Mouse (Mus musculus) limb, embryonic 11.5 days (tissue): ENCODE measurements at regions not wholly inside any gene's neighbourhood (a gene's known extent, or its start where the extent isn't known, plus 50 kb on each side); places are given as distances from the start of the nearest gene placed in this dataset.
A peak's percentile ranks its signal among the peaks of the same experiment; 100 is the strongest.

Experiments
- ATAC-seq: fragments of 200-750 bp; cut with Nextera tagmentation; 2 replicates; pipeline ENCODE4 v1.8.0; 2017; ENCODE audit warnings: low read depth; ENCODE audit not compliant: insufficient number of reproducible peaks, low FRiP score, low TSS enrichment
- DNase-seq: peaks from one replicate; pipeline ENCODE4 v3.0.0-alpha.2; 2015; ENCODE audit warnings: low spot score
- H3K27ac ChIP-seq: fragments of 300-500 bp; sonication (generic); replicated peaks from 2 replicates; pipeline ENCODE4 v1.5.1; 2014; ENCODE audit warnings: low read depth, mild to moderate bottlenecking, low read length
- H3K27me3 ChIP-seq: fragments of 300-500 bp; sonication (generic); 2 replicates; pipeline ENCODE4 v1.6.1; 2014; ENCODE audit warnings: mild to moderate bottlenecking, low read length, mixed read lengths; ENCODE audit not compliant: control insufficient read depth, insufficient read depth
- H3K36me3 ChIP-seq: fragments of 300-500 bp; sonication (generic); 2 replicates; pipeline ENCODE4 v1.6.1; 2014; ENCODE audit warnings: mild to moderate bottlenecking, low read length, moderate library complexity, mixed read lengths; ENCODE audit not compliant: control insufficient read depth, insufficient read depth
- H3K4me1 ChIP-seq: fragments of 300-500 bp; sonication (generic); 2 replicates; pipeline ENCODE4 v1.6.1; 2014; ENCODE audit warnings: low read length, mixed read lengths; ENCODE audit not compliant: control insufficient read depth, insufficient read depth
- H3K4me2 ChIP-seq: fragments of 300-500 bp; sonication (generic); 2 replicates; pipeline ENCODE4 v1.6.1; 2014; ENCODE audit warnings: low read depth, mild to moderate bottlenecking, moderate library complexity; ENCODE audit not compliant: severe bottlenecking
- H3K4me3 ChIP-seq: fragments of 300-500 bp; sonication (generic); 2 replicates; pipeline ENCODE4 v1.5.1; 2014; ENCODE audit warnings: low read depth, low read length
- H3K9ac ChIP-seq: fragments of 300-500 bp; sonication (generic); 2 replicates; pipeline ENCODE4 v1.6.1; 2014; ENCODE audit warnings: mild to moderate bottlenecking, low read length
- H3K9me3 ChIP-seq: fragments of 300-500 bp; sonication (generic); 2 replicates; pipeline ENCODE4 v1.6.1; 2016; ENCODE audit warnings: low read length; ENCODE audit not compliant: control insufficient read depth
- WGBS: fragments of 180-500 bp; shearing (Covaris S2); extraction: QIAGEN DNeasy Blood & Tissue Kit; methylation state at CpG from one replicate; pipeline ENCODE4 v1.1.7; 2014; 5-methylcytosine and 5-hydroxymethylcytosine counted together

DNA sequence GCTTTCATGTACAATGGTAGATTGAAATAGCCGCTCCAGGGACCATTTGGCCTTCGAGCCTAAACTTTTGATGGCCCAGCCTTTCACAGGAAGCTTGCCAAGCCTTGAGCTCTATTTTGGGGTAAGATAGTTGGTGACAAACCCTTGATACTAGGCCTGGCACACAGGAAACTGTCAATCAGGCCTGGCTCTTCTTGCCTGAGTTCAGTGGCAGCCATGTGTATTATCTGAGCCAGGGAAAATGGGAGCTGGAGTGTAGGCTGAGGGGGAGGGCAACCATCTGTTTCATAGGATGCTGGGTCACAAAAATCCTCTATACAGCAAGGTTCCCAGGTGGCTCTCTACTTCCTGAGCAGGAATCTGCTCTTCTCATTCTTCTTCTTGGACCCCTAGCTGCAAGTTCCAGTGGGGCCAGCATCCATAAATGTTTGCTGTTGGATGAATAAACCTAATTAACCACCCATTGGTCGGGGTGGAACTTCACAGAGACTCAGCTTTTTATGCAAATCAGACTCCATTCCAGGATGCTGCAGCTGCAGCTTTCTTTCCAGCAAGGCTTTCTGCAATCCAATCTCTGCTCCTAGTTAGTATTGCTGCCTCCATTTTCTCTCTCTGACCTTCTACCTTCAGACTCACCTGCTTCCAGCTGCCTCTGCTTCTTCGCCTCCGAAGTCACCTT lies 117.1 kb upstream of the Smim23 start:
- no peaks in the 10 kb centered on the region for H3K9me3 ChIP-seq
- no peak overlapping the region for H3K4me3 ChIP-seq
- WGBS: 77% methylated on average over 5 of the region's 5 CpGs
- H3K9ac ChIP-seq: no peak overlapping the region
- peaks cover 2% of the 10 kb centered on the region; the same call in 1 of the 2 replicates for H3K4me1 ChIP-seq
- H3K27ac ChIP-seq: no peak overlapping the region
- no peak overlapping the region for H3K4me2 ChIP-seq
- H3K27me3 ChIP-seq: peaks cover 3% of the 10 kb centered on the region; the same call in 1 of the 2 replicates
- no peaks in the 10 kb centered on the region for H3K36me3 ChIP-seq
- ATAC-seq (no peak), DNase-seq (no peak)

- Histone ChIP-seq H3K4me1 (peaks cover 2% of the 10 kb centered on the region; the same call in 1 of the 2 replicates), H3K27me3 (peaks cover 6% of the 10 kb centered on the region; the same call in 1 of the 2 replicates), H3K9ac (no peak overlapping the region), H3K9me3 (no peaks in the 10 kb centered on the region), H3K4me2 (no peak overlapping the region), H3K27ac (no peak overlapping the region), H3K36me3 (no peaks in the 10 kb centered on the region), H3K4me3 (no peak overlapping the region)
- DNase-seq (no peak), ATAC-seq (no peak)
- WGBS: 74% methylated on average over 1 of the region's 1 CpGs
Observed at GRCm38 (mm10) chr11:32939102-32939501, 114.7 kb upstream of the Smim23 start.

DNA sequence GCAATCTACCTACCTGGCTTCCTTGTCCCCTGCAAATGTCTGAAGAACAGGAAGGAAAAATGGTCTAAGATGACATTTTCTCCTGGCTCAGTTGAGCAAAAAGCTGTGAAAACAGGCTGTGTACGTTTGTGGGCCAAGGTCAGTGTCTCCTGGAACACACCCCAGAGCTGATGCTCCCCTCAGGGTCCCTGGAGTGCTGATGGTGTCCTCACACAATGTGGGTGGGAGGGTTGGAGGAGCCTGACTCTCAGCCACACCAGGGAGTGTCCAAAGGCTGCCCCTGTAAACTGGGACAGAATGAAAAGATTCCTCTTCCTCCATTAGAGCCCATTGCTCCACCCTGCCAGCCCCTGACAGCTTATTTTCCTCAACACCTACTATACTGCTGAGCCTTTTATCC lies 112.8 kb upstream of the Smim23 start:
- 58% methylated on average over 1 of the region's 1 CpGs for WGBS

GRCm38 (mm10) chr11:32931928-32932327 lies 107.5 kb upstream of the Smim23 start:
- no peak overlapping the region for H3K4me2 ChIP-seq
- H3K4me1 ChIP-seq: peaks cover 11% of the 10 kb centered on the region; the same call in 1 of the 2 replicates
- H3K4me3 ChIP-seq: no peak overlapping the region
- 0 out of 2 replicates have a peak, but pooled peaks cover 3% of the 10 kb centered on the region for H3K27me3 ChIP-seq
- WGBS: 9% methylated on average over 9 of the region's 9 CpGs
- H3K27ac ChIP-seq: no peak overlapping the region
- H3K9ac ChIP-seq: no peak overlapping the region
- H3K9me3 ChIP-seq: no peaks in the 10 kb centered on the region
- ATAC-seq (no peak), DNase-seq (peak; percentile 44)
- no peaks in the 10 kb centered on the region for H3K36me3 ChIP-seq

More for the DNA sequence above, 112.8 kb upstream of the Smim23 start:
- H3K9ac ChIP-seq: no peak overlapping the region
- no peak for DNase-seq
- H3K27me3 ChIP-seq: peaks cover 6% of the 10 kb centered on the region; the same call in 1 of the 2 replicates
- H3K36me3 ChIP-seq: no peaks in the 10 kb centered on the region
- no peaks in the 10 kb centered on the region for H3K9me3 ChIP-seq
- no peak overlapping the region for H3K27ac ChIP-seq
- no peak for ATAC-seq
- no peak overlapping the region for H3K4me2 ChIP-seq
- H3K4me1 ChIP-seq: peaks cover 2% of the 10 kb centered on the region; the same call in 1 of the 2 replicates
- no peak overlapping the region for H3K4me3 ChIP-seq

GRCm38 (mm10) chr11:32931018-32931417 lies 106.6 kb upstream of the Smim23 start:
- ATAC-seq: peak; percentile 65; the same call in 1 of the 2 replicates
- 3% methylated on average over 14 of the region's 14 CpGs for WGBS

GRCm38 (mm10) chr11:32928837-32929236 lies 104.4 kb upstream of the Smim23 start:
- no peak for DNase-seq
- Histone ChIP-seq H3K4me1 (peaks cover 25% of the 10 kb centered on the region), H3K27me3 (no peaks in the 10 kb centered on the region), H3K27ac (no peak overlapping the region), H3K9ac (no peak overlapping the region), H3K4me2 (no peak overlapping the region), H3K36me3 (no peaks in the 10 kb centered on the region), H3K4me3 (no peak overlapping the region), H3K9me3 (no peaks in the 10 kb centered on the region)
- 79% methylated on average over 2 of the region's 2 CpGs for WGBS
- no peak for ATAC-seq

More at GRCm38 (mm10) chr11:32931018-32931417, 106.6 kb upstream of the Smim23 start:
- peak overlapping the region; percentile 26 for H3K4me2 ChIP-seq
- no peak overlapping the region for H3K4me3 ChIP-seq
- H3K27ac ChIP-seq: no peak overlapping the region
- H3K27me3 ChIP-seq: 0 out of 2 replicates have a peak, but pooled peaks cover 3% of the 10 kb centered on the region
- no peaks in the 10 kb centered on the region for H3K36me3 ChIP-seq
- DNase-seq: peak; percentile 68
- no peaks in the 10 kb centered on the region for H3K9me3 ChIP-seq
- 0 out of 2 replicates have a peak overlapping the region, but pooled peaks have one; percentile 18 for H3K9ac ChIP-seq
- H3K4me1 ChIP-seq: peaks cover 15% of the 10 kb centered on the region

DNA sequence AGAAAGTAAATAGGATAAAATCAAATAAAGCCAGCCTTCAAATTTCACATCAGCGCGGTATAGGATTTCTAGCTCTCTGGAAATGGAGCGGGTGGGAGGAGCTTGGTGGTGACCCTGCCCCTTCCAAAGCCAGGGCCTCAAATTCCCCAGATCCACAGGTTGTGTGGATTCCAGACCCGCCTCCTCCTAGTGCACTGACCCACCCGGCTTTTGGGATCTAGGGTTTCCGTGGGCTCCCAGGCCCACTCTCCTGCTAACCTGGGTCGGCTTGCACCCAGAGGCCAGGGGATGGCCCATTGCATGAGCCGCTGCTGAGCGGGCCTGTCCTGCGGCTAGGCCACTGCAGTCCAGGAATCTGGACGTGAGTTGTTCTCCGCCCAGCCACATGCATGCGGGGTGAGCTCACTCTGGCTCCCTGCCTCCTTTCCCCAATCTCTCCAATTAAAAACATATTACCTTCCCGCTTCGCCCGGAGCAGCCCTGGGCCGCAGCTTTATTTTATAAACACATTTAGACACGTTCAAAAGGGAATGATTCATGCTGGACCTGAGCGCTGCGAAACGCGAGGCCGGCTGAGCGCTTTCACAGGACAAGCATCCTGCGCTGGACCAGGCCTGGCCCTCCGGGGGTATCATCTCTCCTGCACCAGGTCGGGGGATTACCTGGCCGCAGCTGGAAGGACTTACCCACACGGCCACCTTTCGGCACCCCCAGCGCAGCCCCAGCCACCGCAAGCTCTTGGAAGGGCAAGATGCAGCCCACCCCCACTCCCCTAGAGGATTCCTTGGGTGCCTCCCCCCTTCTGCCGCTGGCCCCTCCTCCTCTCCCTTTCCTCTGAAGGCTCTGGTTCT lies 101.2 kb upstream of the Smim23 start:
- Histone ChIP-seq H3K9ac (peak overlapping the region; percentile 28; the same call in 1 of the 2 replicates), H3K27me3 (no peaks in the 10 kb centered on the region), H3K27ac (peak overlapping the region; percentile 80), H3K4me3 (0 out of 2 replicates have a peak overlapping the region, but pooled peaks have one; percentile 7), H3K9me3 (no peaks in the 10 kb centered on the region), H3K4me2 (peak overlapping the region; percentile 49), H3K36me3 (no peaks in the 10 kb centered on the region), H3K4me1 (peaks cover 18% of the 10 kb centered on the region)
- 3% methylated on average over 33 of the region's 33 CpGs for WGBS
- peak; percentile 80 for DNase-seq
- ATAC-seq: peak; percentile 86

DNA sequence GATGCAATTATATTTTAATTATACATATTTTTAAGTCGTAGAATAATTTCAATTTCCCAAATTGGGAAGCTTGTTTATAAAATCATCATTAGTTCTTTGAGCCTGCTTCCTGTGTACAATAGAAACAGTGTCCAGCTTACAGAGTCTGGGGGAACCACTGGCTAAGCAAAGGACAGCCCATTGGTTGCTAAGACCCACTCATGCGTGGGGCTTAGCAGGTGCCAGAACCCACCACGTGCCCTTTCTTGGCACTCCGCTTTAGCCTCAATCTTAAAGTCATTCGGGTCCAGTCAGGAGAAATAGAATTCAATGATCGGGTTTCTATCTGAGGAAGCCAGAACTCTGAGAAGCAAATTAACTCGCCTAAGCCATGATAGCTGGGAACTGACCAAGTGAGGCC lies 100.5 kb upstream of the Smim23 start:
- 75% methylated on average over 7 of the region's 7 CpGs for WGBS
- no peak for DNase-seq
- peaks cover 16% of the 10 kb centered on the region for H3K4me1 ChIP-seq
- no peak overlapping the region for H3K9ac ChIP-seq
- no peaks in the 10 kb centered on the region for H3K27me3 ChIP-seq
- no peak overlapping the region for H3K4me3 ChIP-seq
- H3K4me2 ChIP-seq: peak overlapping the region; percentile 49; the same call in 1 of the 2 replicates
- H3K27ac ChIP-seq: peak overlapping the region; percentile 80; the same call in 1 of the 2 replicates
- no peaks in the 10 kb centered on the region for H3K36me3 ChIP-seq
- ATAC-seq: no peak
- H3K9me3 ChIP-seq: no peaks in the 10 kb centered on the region
